8 mouse cellular contexts compared by ENCODE assay signal in the genomic region with DNA sequence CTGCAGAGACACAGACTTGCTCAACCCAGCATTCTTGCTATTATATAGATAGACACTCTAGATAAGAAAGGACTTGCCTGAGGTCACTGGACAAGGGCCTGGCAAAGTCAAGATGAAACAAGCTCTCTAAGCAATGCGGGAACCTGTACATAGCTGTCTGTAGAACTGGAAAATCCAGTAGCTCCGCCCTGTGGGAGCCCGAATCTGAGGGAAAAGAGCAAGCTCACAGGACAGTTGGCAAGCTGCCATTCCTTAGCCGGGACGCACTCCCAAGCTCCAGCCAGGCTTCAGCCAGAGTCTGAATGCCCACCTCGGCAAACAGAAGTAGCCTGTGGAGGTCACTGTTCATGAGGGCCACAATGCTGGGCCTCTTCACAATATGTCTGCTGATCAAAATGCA. TPM values are rescaled to one million over a fixed set of nuclear protein-coding genes. Genes with fewer than 3 reads are reported as not detected.
DNase-seq lines count a peak whose midpoint lies in the region; ATAC-seq lines count a peak whose summit lies in the region.

No protein-coding gene starts in this region.

- ATAC-seq in lung, embryonic 16.5 days (ENCODE audit: low read depth) = peak; percentile 49

- WGBS in lung, embryonic 16.5 days = 10% methylated on average over 6 of the region's 6 CpGs

- H3K27me3 ChIP-seq in lung, embryonic 16.5 days (ENCODE audit: control insufficient read depth, insufficient read depth, low read depth, low read length) = no peaks in the 10 kb centered on the region

- peak overlapping the region; percentile 91 for H3K27ac ChIP-seq in lung, embryonic 16.5 days (ENCODE audit: low read length)

- peak; percentile 7 for DNase-seq in gastrocnemius, adult 18-20 months (ENCODE audit: low spot score)
- DNase-seq in gastrocnemius, postnatal 36 days = no peak
- peak; percentile 67 to 75 for DNase-seq in urinary bladder, adult 18-20 months (ENCODE audit: low spot score in 2 of 2)
- DNase-seq in urinary bladder, postnatal 10 days (ENCODE audit: low spot score) = no peak
- DNase-seq in thymus, postnatal 36 days = no peak
- DNase-seq in spleen, adult 18-20 months = no peak
- no peak for DNase-seq in layer of hippocampus, postnatal 36 days

- no peak overlapping the region for H3K4me3 ChIP-seq in lung, embryonic 16.5 days (ENCODE audit: low read length)

- H3K4me1 ChIP-seq in lung, embryonic 16.5 days (replicated peaks; ENCODE audit: control insufficient read depth, insufficient read depth, low read length) = peaks cover 13% of the 10 kb centered on the region

- intact Hi-C loops in gastrocnemius, postnatal 36 days (cut with DNase I) = no loop called here

- no peak overlapping the region for H3K9ac ChIP-seq in lung, embryonic 16.5 days (ENCODE audit: low read length)

- H3K36me3 ChIP-seq in lung, embryonic 16.5 days (ENCODE audit: control insufficient read depth, insufficient read depth, low read length) = no peaks in the 10 kb centered on the region

- H3K9me3 ChIP-seq in lung, embryonic 16.5 days (ENCODE audit: control insufficient read depth, low read length) = no peaks in the 10 kb centered on the region

- H3K4me2 ChIP-seq in lung, embryonic 16.5 days (ENCODE audit: low read depth, low read length) = no peak overlapping the region

RNA-seq across cellular contexts. Expression of a gene that starts 28.8 kb away (rescaled TPM):
- under 1 TPM in 1 of 2 experiments, not detected in 1; 0.21 TPM for total RNA-seq in gastrocnemius, adult 18-20 months (2021)
- not detected for total RNA-seq in gastrocnemius, postnatal 36 days (2021)
- 5.1 and 7.2 TPM in 2 replicates for polyA plus RNA-seq in lung, embryonic 16.5 days (2015; fragmentation: Nextera tagmentation; extraction: Ambion mirVana)
- 1 to 10 TPM; 1.6 to 4.7 TPM for total RNA-seq in layer of hippocampus, postnatal 36 days (2021)

RNA-seq across cellular contexts. Expression of a gene that starts 51.3 kb away (rescaled TPM):
- under 1 TPM; 0.37 to 0.88 TPM for total RNA-seq in gastrocnemius, adult 18-20 months (2021)
- total RNA-seq in gastrocnemius, postnatal 36 days (2021) = 1 to 10 TPM in 1 of 2 experiments, under 1 TPM in 1; 0.81 to 1.8 TPM
- polyA plus RNA-seq in lung, embryonic 16.5 days (2015; fragmentation: Nextera tagmentation; extraction: Ambion mirVana) = 138 and 146 TPM in 2 replicates
- total RNA-seq in layer of hippocampus, postnatal 36 days (2021) = 1 to 10 TPM; 1.2 to 2.3 TPM

Comparison
In these comparisons a context has a peak if more than half of its experiments do, and no peak if none do; other contexts are left out.
1. DNase-seq: peak in gastrocnemius, adult 18-20 months (single experiment) and urinary bladder, adult 18-20 months (2 of 2); none in gastrocnemius, postnatal 36 days (0 of 2), urinary bladder, postnatal 10 days (single experiment), thymus, postnatal 36 days (0 of 2), spleen, adult 18-20 months (0 of 2) and layer of hippocampus, postnatal 36 days (0 of 2).